In the genomic region with DNA sequence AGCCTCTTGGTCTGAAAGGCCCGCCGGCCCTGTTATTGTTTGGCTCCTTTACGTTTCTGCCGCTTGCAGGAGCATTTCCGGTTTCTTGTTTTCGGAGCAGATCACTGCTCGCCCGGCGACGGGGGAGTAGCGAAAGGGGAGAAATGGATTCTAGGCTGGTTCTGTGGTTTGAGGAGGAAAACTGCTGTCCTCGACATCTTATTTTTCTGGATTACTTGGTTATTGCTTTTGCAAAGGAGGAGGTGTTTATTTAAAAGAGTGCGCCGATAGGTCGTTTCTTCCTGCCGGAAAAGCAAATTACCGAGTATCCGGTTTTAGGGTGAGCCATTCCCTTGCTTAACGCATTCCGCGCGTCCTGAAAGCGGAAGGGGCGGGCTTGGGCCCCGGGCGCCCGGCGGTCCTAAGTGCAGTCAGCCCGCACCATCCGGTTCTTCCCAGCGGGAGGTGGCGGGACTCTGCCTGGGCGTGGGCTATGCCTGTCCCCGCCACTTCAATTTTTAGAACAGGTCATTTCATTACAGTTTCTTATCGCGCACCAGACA, we compare ENCODE assay signal across 8 mouse cellular contexts. TPM values are rescaled to one million over a fixed set of nuclear protein-coding genes. Genes with fewer than 3 reads are reported as not detected.
DNase-seq lines count a peak whose midpoint lies in the region; ATAC-seq and TF ChIP-seq lines count a peak whose summit lies in the region.

No protein-coding gene starts in this region.

- peak; percentile 80 for ATAC-seq in hindbrain, embryonic 15.5 days (ENCODE audit: low FRiP score, low read depth)
- peak; percentile 69 for ATAC-seq in megakaryocyte, adult 5-6 weeks (ENCODE audit: poor library complexity, severe bottlenecking)

- H3K4me1 ChIP-seq in hindbrain, embryonic 15.5 days (replicated peaks), result peaks cover 39% of the 10 kb centered on the region

- under 1% methylated on average over 36 of the region's 36 CpGs for WGBS in hindbrain, embryonic 15.5 days

- peak overlapping the region; percentile 64 for H3K9ac ChIP-seq in hindbrain, embryonic 15.5 days

- DNase-seq in ZHBTc4 (ENCODE audit: low read depth, low spot score), result peak; percentile 99
- DNase-seq in cerebellum, postnatal 36 days, result peak; percentile 95 to 96
- DNase-seq in frontal cortex, postnatal 36 days (ENCODE audit: low spot score in 2 of 2), result peak; percentile 92
- DNase-seq in left cerebral cortex, adult 2 months (ENCODE audit: extremely low spot score in 1 of 2, low spot score in 2 of 2), result peak; percentile 87 to 89
- DNase-seq in right cerebral cortex, adult 2 months (ENCODE audit: low spot score in 2 of 2), result peak; percentile 91
- peak; percentile 83 to 91 for DNase-seq in urinary bladder, postnatal 36 days (ENCODE audit: low spot score in 2 of 2)

- no peak for TF ChIP-seq CTCF in left cerebral cortex, adult 2 months (IDR thresholded peaks at IDR 0.05)

- no peaks in the 10 kb centered on the region for H3K9me3 ChIP-seq in hindbrain, embryonic 15.5 days

- peak overlapping the region; percentile 63 for H3K4me3 ChIP-seq in hindbrain, embryonic 15.5 days
- peak overlapping the region; percentile 91 for H3K4me3 ChIP-seq in left cerebral cortex, adult 2 months

- peak overlapping the region; percentile 94 for H3K27ac ChIP-seq in hindbrain, embryonic 15.5 days (replicated peaks)
- H3K27ac ChIP-seq in left cerebral cortex, adult 2 months, result peak overlapping the region; percentile 97

- H3K27me3 ChIP-seq in hindbrain, embryonic 15.5 days, result no peaks in the 10 kb centered on the region

- H3K4me2 ChIP-seq in hindbrain, embryonic 15.5 days, result peak overlapping the region; percentile 85

- intact Hi-C loops in left cerebral cortex, adult 2 months (cut with DNase I), result loop anchor here (1.0 to 5.0 kb wide), 2 partner anchors 24 to 164 kb away; partner anchors contain the start of gene Atp1b2

- H3K36me3 ChIP-seq in hindbrain, embryonic 15.5 days, result 0 out of 2 replicates have a peak, but pooled peaks cover under 1% of the 10 kb centered on the region

RNA-seq across cellular contexts. Expression of gene Trp53, which starts 1.1 kb away (rescaled TPM):
- polyA plus RNA-seq in hindbrain, embryonic 15.5 days (2015; fragmentation: Nextera tagmentation; extraction: Ambion mirVana), result 61.1 and 64.2 TPM in 2 replicates
- 10 to 100 TPM; 23.7 TPM for total RNA-seq in left cerebral cortex, adult 2 months (2021)
- total RNA-seq in megakaryocyte, adult 5-6 weeks (2015), result 59.2 and 64.7 TPM in 2 replicates
- total RNA-seq in megakaryocyte, adult 5-6 weeks (2017), result 21.8 and 28.3 TPM in 2 replicates

RNA-seq across cellular contexts. Expression of gene Wrap53, which starts 1.2 kb away (rescaled TPM):
- polyA plus RNA-seq in hindbrain, embryonic 15.5 days (2015; fragmentation: Nextera tagmentation; extraction: Ambion mirVana), result 19.6 and 20.6 TPM in 2 replicates
- 10 to 100 TPM in 1 of 2 experiments, 1 to 10 TPM in 1; 7.6 to 10.5 TPM for total RNA-seq in left cerebral cortex, adult 2 months (2021)
- 11.8 and 12.2 TPM in 2 replicates for total RNA-seq in megakaryocyte, adult 5-6 weeks (2015)
- 5.3 and 5.9 TPM in 2 replicates for total RNA-seq in megakaryocyte, adult 5-6 weeks (2017)

RNA-seq across cellular contexts. Expression of gene Efnb3, which starts 21.2 kb away (rescaled TPM):
- 134 and 160 TPM in 2 replicates for polyA plus RNA-seq in hindbrain, embryonic 15.5 days (2015; fragmentation: Nextera tagmentation; extraction: Ambion mirVana)
- total RNA-seq in left cerebral cortex, adult 2 months (2021), result 10 to 100 TPM; 46.6 to 63.0 TPM
- total RNA-seq in megakaryocyte, adult 5-6 weeks (2015), result 0.11 TPM in 1 of 2 replicates, not detected in the other
- 0.45 TPM in 1 of 2 replicates, not detected in the other for total RNA-seq in megakaryocyte, adult 5-6 weeks (2017)

RNA-seq across cellular contexts. Expression of gene Atp1b2, which starts 24.5 kb away (rescaled TPM):
- polyA plus RNA-seq in hindbrain, embryonic 15.5 days (2015; fragmentation: Nextera tagmentation; extraction: Ambion mirVana), result 71.9 and 89.4 TPM in 2 replicates
- 100 to 1,000 TPM; 411 to 429 TPM for total RNA-seq in left cerebral cortex, adult 2 months (2021)
- total RNA-seq in megakaryocyte, adult 5-6 weeks (2015), result 0.91 and 2.2 TPM in 2 replicates
- total RNA-seq in megakaryocyte, adult 5-6 weeks (2017), result 0.26 and 0.45 TPM in 2 replicates

RNA-seq across cellular contexts. Expression of gene Dnah2, which starts 32.3 kb away (rescaled TPM):
- 3.4 and 4.0 TPM in 2 replicates for polyA plus RNA-seq in hindbrain, embryonic 15.5 days (2015; fragmentation: Nextera tagmentation; extraction: Ambion mirVana)
- 1 to 10 TPM; 2.7 to 3.7 TPM for total RNA-seq in left cerebral cortex, adult 2 months (2021)
- 0.54 and 1.8 TPM in 2 replicates for total RNA-seq in megakaryocyte, adult 5-6 weeks (2015)
- total RNA-seq in megakaryocyte, adult 5-6 weeks (2017), result 2.1 and 8.0 TPM in 2 replicates

Comparison
In these comparisons a context has a peak if more than half of its experiments do, and no peak if none do; other contexts are left out.
1. Peak in every context shown above with its lines: DNase-seq, ATAC-seq, H3K4me3 ChIP-seq and H3K27ac ChIP-seq.
2. RNA of gene Efnb3, which starts 21.2 kb away (total RNA-seq): 46.6 to 63.0 TPM in left cerebral cortex, adult 2 months; 0.11 to 0.45 TPM in megakaryocyte, adult 5-6 weeks; every median in the first group is over 10 times any median in the second.